Mouse (Mus musculus) A20 (cell line): ENCODE results near the gene Vps9d1.

Experiments used
- DNase-seq: peaks from one replicate; pipeline ENCODE4 v3.0.0-alpha.2; 2011; ENCODE audit warnings: low read depth, low spot score

Gene Vps9d1

DNA sequence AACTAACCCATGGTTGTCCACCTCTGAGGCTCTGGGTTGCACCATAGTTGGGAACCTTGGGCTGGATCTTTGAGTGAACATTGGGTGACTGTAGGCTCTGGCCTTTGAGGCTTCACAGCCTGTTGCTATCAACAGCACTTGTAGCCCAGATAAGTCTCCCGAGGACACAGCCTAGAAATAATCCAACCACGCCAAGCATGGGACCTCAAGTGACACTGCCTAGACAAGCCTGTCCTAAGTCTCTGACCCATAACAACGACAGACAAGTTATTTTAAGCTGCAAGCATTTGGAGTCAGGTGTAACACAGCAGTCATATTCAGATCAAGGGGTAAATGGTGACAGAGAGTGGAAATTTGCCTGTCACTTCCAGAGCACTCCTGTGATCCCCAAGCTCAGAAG, 38.7 kb downstream of the Vps9d1 start:
- DNase-seq, result no peak

DNA sequence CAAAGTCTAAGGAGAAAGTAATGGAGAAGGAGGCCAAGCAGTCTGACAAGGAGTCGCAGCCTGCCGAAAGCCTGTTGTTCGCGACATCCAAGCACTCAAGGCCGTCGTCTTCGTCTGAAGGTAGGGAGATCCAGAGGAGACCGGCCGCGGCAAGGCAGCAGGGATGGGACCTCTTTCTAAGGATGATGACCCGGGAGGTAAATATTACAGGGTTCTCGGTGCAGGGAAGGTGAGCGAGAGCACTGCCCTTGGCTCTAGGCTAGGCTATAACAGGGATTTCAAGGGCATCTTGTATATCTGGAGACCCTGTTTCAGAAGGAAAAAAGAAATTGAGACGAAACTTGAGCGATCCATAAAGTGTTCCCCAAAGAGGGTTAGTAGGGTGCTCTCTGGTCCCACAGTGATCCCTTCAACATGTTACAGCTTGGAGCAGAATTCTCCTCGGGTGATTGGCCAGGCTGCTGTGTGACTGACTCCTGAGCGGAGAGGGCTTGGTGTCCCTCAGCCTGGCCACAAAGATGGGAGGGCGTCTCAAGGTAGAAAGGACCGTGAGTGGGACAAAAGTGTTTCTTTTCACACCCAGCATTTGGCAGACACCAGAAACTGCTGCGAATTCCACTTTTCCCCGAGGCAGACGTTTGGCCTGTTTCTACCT, 40.9 kb downstream of the Vps9d1 start:
- no peak for DNase-seq

DNA sequence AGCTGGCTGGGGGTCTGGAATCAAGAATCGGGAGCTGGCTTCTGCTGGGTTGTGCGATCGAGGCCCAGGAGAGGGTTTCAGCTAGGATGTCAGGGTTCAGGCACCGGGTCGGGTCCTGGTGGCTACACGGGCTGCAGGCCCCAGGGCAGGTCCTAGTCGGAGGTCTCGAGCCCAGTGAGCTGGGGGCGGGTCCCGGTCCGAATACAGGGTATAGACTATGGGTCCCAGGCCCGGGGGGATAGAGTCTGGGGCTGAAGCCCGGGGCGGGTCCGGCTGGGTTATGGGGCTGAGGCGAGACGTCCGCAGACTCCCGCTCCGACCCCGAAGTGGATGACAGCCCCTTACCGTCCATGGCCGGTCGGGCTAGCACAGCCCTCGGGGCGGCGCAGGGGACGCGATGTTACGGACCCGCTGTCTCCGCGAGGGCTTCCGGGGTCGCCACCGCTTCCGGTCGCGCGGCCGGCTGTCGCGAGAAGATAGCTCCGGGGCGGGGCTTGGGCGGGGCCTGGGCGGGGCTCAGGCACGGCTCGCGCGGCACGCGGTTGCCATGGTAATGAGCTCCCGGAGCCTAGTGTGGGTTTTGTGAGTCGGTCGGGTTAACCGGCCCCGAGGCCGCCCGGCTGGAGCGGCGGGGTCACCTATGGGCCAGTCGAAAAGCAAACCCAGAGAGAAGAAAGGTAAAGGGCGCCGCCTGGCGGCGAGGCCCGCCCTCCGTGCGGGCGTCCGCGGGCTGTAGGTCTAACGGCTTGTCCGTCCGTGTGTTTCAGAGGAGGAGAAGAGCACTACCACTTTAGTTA, 41.6 kb downstream of the Vps9d1 start, which contains the start of the genes Chmp1a and Spata33:
Gene Chmp1a (minus strand): TSS at position 443 of the 797 bp plus-strand sequence.
Gene Spata33 (plus strand): TSS at position 512 of the 797 bp plus-strand sequence.
- peak; percentile 94 for DNase-seq

DNA sequence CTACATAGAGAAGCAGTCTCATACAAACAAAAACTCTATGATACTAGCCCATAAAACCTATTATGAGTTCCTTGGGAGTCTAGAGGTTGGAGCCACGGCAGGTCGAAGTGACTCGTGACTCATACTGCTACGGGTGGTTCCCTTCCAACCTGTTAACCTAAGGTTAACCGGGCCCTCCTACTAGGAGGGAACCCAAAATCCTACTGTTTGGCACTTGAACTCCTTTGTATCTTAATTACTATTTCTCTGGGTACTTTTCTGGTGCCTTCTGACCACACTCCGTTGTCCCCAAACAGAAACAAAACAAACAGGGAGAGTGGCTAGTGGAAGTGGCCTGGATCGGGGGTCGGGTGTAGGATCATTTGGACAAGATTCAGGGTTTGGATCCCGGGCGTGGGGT, 42.3 kb downstream of the Vps9d1 start:
- DNase-seq, result peak; percentile 40

DNA sequence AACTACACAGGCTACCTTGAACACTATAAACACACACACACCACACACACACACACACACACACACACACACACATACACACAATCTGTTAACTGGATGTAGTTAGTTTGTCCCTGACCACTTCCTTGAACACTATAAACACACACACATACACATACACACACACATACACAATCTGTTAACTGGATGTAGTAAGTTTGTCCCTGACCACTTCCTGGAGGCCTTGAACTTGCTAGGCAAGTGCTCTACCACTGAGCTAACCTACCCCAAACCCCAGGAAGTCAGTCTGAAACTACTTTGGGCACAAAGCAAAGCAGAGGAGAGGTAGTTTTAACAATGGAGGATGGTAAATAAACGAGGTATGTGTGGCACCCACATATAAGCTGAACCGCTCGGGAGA, 50.6 kb downstream of the Vps9d1 start:
- DNase-seq, result no peak

DNA sequence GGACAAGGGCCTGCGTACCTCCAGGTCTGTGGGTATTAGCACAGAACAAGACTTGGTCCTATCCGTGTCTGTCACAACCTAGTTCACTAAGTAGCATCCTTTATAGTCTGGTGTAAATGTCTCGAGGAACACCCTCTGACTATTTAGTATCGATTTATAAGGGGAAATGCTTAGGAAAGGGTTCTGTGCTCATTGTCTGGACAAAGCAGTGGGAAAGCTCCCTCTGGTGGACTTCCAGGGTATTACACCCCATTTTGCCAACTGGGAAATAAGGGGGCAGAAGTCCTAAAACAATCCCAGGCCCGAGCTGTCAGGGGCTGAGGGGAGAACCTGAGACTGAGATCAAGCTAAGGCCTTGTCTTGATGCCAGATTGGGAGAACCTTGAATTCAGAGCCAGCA, 51.9 kb downstream of the Vps9d1 start:
- peak; percentile 63 for DNase-seq

DNA sequence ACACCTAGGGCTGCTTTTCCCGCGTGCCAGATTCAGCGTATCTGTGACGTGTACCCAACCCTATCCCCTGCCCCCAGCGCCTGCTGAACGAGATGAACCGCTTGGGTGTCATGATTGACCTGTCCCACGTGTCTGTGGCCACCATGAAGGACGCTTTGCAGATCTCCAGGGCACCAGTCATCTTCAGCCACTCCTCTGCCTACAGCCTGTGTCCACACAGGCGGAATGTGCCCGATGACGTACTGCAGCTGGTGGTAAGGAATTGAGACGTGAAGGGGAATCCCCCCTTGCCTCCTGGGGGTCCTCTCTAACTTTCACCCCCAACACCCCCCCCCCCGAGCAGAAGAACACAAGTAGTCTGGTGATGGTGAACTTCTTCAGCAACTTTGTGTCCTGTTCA, 54.3 kb downstream of the Vps9d1 start:
- no peak for DNase-seq

DNA sequence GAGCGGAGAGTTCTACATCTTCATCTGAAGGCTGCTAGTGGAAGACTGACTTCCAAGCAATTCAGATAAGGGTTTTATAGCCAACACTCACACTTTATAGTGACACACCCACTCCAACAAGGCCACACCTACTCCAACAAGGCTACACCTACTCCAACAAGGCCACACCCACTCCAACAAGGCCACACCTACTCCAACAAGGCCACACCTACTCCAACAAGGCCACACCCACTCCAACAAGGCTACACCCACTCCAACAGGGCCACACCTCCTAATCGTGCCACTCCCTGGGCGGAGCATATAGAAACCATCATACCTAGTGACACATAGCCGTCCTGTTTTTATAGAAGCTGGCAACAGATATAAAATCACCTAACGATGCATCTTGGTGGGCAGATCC, 57.1 kb downstream of the Vps9d1 start:
- DNase-seq, result peak; percentile 56

DNA sequence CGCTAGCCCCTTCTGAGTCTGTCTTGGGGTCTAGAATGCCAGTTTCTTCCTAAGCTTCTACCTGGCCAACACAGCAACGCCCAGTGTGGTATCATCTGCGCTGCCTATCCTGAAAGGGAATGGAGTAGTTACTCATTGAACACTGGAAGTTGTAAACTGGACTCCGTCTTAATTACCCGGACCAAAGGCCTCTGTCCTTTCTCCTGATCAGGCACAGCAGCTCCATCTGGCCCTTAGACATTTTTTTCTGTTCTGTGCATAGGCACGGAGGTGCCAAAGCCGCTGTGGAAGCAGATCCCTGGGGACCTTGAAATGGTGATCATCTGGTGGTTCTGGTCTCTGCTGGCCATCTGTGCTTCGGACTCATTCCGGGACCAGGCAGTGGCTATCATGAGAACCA, 60.4 kb downstream of the Vps9d1 start:
- no peak for DNase-seq
